Mouse (Mus musculus): ENCODE data around the gene Lsm4. TPM values are rescaled to one million over a fixed set of nuclear protein-coding genes. Genes with fewer than 3 reads are reported as not detected.

Gene Lsm4
- polyA plus RNA-seq, 1 experiment from 2014 or later: 303 TPM

- Histone ChIP-seq H3K9me3 (no peaks in the 10 kb centered on the region), H3K4me2 (replicated peaks) (no peak overlapping the region), H3K9ac (0 out of 2 replicates have a peak overlapping the region, but pooled peaks have one; percentile 1), H3K36me3 (no peaks in the 10 kb centered on the region), H3K4me1 (peaks cover 12% of the 10 kb centered on the region; the same call in 1 of the 2 replicates), H3K27ac (no peak overlapping the region), H3K27me3 (peaks cover 10% of the 10 kb centered on the region; the same call in 1 of the 2 replicates), H3K4me3 (no peak overlapping the region)
- 43% methylated on average over 8 of the region's 8 CpGs for WGBS
- ATAC-seq (ENCODE audit: insufficient number of reproducible peaks, insufficient read depth, low FRiP score, low TSS enrichment): no peak
Measured at GRCm38 (mm10) chr8:70636838-70637237, 36.2 kb upstream of the Lsm4 start.

- Histone ChIP-seq H3K4me3 (no peak overlapping the region), H3K4me2 (replicated peaks) (no peak overlapping the region), H3K4me1 (peaks cover 11% of the 10 kb centered on the region; the same call in 1 of the 2 replicates), H3K27ac (no peak overlapping the region), H3K36me3 (no peaks in the 10 kb centered on the region), H3K9ac (no peak overlapping the region), H3K27me3 (no peaks in the 10 kb centered on the region), H3K9me3 (no peaks in the 10 kb centered on the region)
- 79% methylated on average over 9 of the region's 9 CpGs for WGBS
- ATAC-seq (ENCODE audit: insufficient number of reproducible peaks, insufficient read depth, low FRiP score, low TSS enrichment): no peak
Measured at GRCm38 (mm10) chr8:70638752-70639151, 34.3 kb upstream of the Lsm4 start.

GRCm38 (mm10) chr8:70643019-70643418 lies 30.0 kb upstream of the Lsm4 start:
- no peak overlapping the region for H3K27ac ChIP-seq
- H3K4me2 ChIP-seq (replicated peaks): no peak overlapping the region
- H3K4me1 ChIP-seq: peaks cover 10% of the 10 kb centered on the region

GRCm38 (mm10) chr8:70644065-70644464 lies 29.0 kb upstream of the Lsm4 start:
- H3K36me3 ChIP-seq: no peaks in the 10 kb centered on the region
- H3K9me3 ChIP-seq: no peaks in the 10 kb centered on the region
- no peak overlapping the region for H3K4me3 ChIP-seq
- H3K27me3 ChIP-seq: no peaks in the 10 kb centered on the region
- no peak overlapping the region for H3K27ac ChIP-seq
- H3K9ac ChIP-seq: no peak overlapping the region
- peaks cover 10% of the 10 kb centered on the region for H3K4me1 ChIP-seq
- H3K4me2 ChIP-seq (replicated peaks): no peak overlapping the region
- ATAC-seq (ENCODE audit: insufficient number of reproducible peaks, insufficient read depth, low FRiP score, low TSS enrichment): no peak
- 69% methylated on average over 2 of the region's 2 CpGs for WGBS

More at GRCm38 (mm10) chr8:70643019-70643418, 30.0 kb upstream of the Lsm4 start:
- Histone ChIP-seq H3K9me3 (no peaks in the 10 kb centered on the region), H3K27me3 (no peaks in the 10 kb centered on the region), H3K4me3 (no peak overlapping the region), H3K9ac (no peak overlapping the region), H3K36me3 (no peaks in the 10 kb centered on the region)
- ATAC-seq (ENCODE audit: insufficient number of reproducible peaks, insufficient read depth, low FRiP score, low TSS enrichment): no peak
- whole genome bisulfite sequencing: 72% methylated on average over 3 of the region's 3 CpGs

GRCm38 (mm10) chr8:70645501-70646224 lies 27.4 kb upstream of the Lsm4 start:
- Histone ChIP-seq H3K9me3 (no peaks in the 10 kb centered on the region), H3K4me2 (replicated peaks) (no peak overlapping the region), H3K27me3 (no peaks in the 10 kb centered on the region), H3K9ac (peak overlapping the region; percentile 15; the same call in 1 of the 2 replicates), H3K4me3 (no peak overlapping the region), H3K27ac (no peak overlapping the region), H3K36me3 (peaks cover 9% of the 10 kb centered on the region), H3K4me1 (peaks cover 15% of the 10 kb centered on the region)
- no peak for ATAC-seq (ENCODE audit: insufficient number of reproducible peaks, insufficient read depth, low FRiP score, low TSS enrichment)
- 66% methylated on average over 17 of the region's 17 CpGs for WGBS

- H3K36me3 ChIP-seq: peaks cover 15% of the 10 kb centered on the region
- H3K9ac ChIP-seq: no peak overlapping the region
- H3K4me1 ChIP-seq: peaks cover 15% of the 10 kb centered on the region
- H3K4me2 ChIP-seq (replicated peaks): no peak overlapping the region
- no peak for ATAC-seq (ENCODE audit: insufficient number of reproducible peaks, insufficient read depth, low FRiP score, low TSS enrichment)
- no peaks in the 10 kb centered on the region for H3K9me3 ChIP-seq
- no peaks in the 10 kb centered on the region for H3K27me3 ChIP-seq
- no peak overlapping the region for H3K27ac ChIP-seq
- 78% methylated on average over 6 of the region's 6 CpGs for whole genome bisulfite sequencing
- H3K4me3 ChIP-seq: no peak overlapping the region
Measured at GRCm38 (mm10) chr8:70646369-70646768, 26.7 kb upstream of the Lsm4 start.

- no peak overlapping the region for H3K4me3 ChIP-seq
- H3K9me3 ChIP-seq: no peaks in the 10 kb centered on the region
- no peak overlapping the region for H3K4me2 ChIP-seq (replicated peaks)
- peaks cover 15% of the 10 kb centered on the region for H3K4me1 ChIP-seq
- no peak overlapping the region for H3K27ac ChIP-seq
- H3K9ac ChIP-seq: no peak overlapping the region
- no peaks in the 10 kb centered on the region for H3K27me3 ChIP-seq
- peaks cover 19% of the 10 kb centered on the region for H3K36me3 ChIP-seq
- no peak for ATAC-seq (ENCODE audit: insufficient number of reproducible peaks, insufficient read depth, low FRiP score, low TSS enrichment)
Measured at GRCm38 (mm10) chr8:70646775-70647174, 26.3 kb upstream of the Lsm4 start.

GRCm38 (mm10) chr8:70647343-70648163 lies 25.5 kb upstream of the Lsm4 start:
- peaks cover 15% of the 10 kb centered on the region for H3K4me1 ChIP-seq
- peaks cover 27% of the 10 kb centered on the region for H3K36me3 ChIP-seq
- WGBS: 43% methylated on average over 8 of the region's 8 CpGs
- H3K9ac ChIP-seq: no peak overlapping the region
- no peak overlapping the region for H3K4me2 ChIP-seq (replicated peaks)
- no peaks in the 10 kb centered on the region for H3K27me3 ChIP-seq
- no peak for ATAC-seq (ENCODE audit: insufficient number of reproducible peaks, insufficient read depth, low FRiP score, low TSS enrichment)
- peak overlapping the region; percentile 52 for H3K27ac ChIP-seq
- H3K4me3 ChIP-seq: no peak overlapping the region
- H3K9me3 ChIP-seq: no peaks in the 10 kb centered on the region

- 26% methylated on average over 1 of the region's 1 CpGs for WGBS
Measured at GRCm38 (mm10) chr8:70648164-70648442, 24.9 kb upstream of the Lsm4 start.

GRCm38 (mm10) chr8:70648921-70649320 lies 24.1 kb upstream of the Lsm4 start:
- H3K9me3 ChIP-seq: no peaks in the 10 kb centered on the region
- 64% methylated on average over 3 of the region's 3 CpGs for WGBS
- H3K4me1 ChIP-seq: peaks cover 15% of the 10 kb centered on the region
- no peaks in the 10 kb centered on the region for H3K27me3 ChIP-seq
- ATAC-seq (ENCODE audit: insufficient number of reproducible peaks, insufficient read depth, low FRiP score, low TSS enrichment): no peak
- peaks cover 33% of the 10 kb centered on the region for H3K36me3 ChIP-seq
- peak overlapping the region; percentile 43; the same call in 1 of the 2 replicates for H3K27ac ChIP-seq
- H3K9ac ChIP-seq: no peak overlapping the region
- no peak overlapping the region for H3K4me2 ChIP-seq (replicated peaks)
- no peak overlapping the region for H3K4me3 ChIP-seq

More at GRCm38 (mm10) chr8:70648164-70648442, 24.9 kb upstream of the Lsm4 start:
- Histone ChIP-seq H3K9me3 (no peaks in the 10 kb centered on the region), H3K27me3 (no peaks in the 10 kb centered on the region), H3K4me3 (no peak overlapping the region), H3K27ac (peak overlapping the region; percentile 52; the same call in 1 of the 2 replicates), H3K4me1 (peaks cover 15% of the 10 kb centered on the region), H3K9ac (no peak overlapping the region), H3K36me3 (peaks cover 28% of the 10 kb centered on the region), H3K4me2 (replicated peaks) (no peak overlapping the region)
- ATAC-seq (ENCODE audit: insufficient number of reproducible peaks, insufficient read depth, low FRiP score, low TSS enrichment): no peak

GRCm38 (mm10) chr8:70649324-70649723 lies 23.7 kb upstream of the Lsm4 start:
- no peak overlapping the region for H3K9ac ChIP-seq
- H3K27me3 ChIP-seq: no peaks in the 10 kb centered on the region
- peaks cover 15% of the 10 kb centered on the region for H3K4me1 ChIP-seq
- WGBS: 75% methylated on average over 4 of the region's 4 CpGs
- no peak overlapping the region for H3K4me2 ChIP-seq (replicated peaks)
- 0 out of 2 replicates have a peak overlapping the region, but pooled peaks have one; percentile 43 for H3K27ac ChIP-seq
- peaks cover 33% of the 10 kb centered on the region for H3K36me3 ChIP-seq
- peak; percentile 36; the same call in 1 of the 2 replicates for ATAC-seq (ENCODE audit: insufficient number of reproducible peaks, insufficient read depth, low FRiP score, low TSS enrichment)
- H3K9me3 ChIP-seq: no peaks in the 10 kb centered on the region
- no peak overlapping the region for H3K4me3 ChIP-seq

GRCm38 (mm10) chr8:70650351-70650750 lies 22.7 kb upstream of the Lsm4 start:
- peaks cover 43% of the 10 kb centered on the region for H3K36me3 ChIP-seq
- H3K27ac ChIP-seq: no peak overlapping the region

More at GRCm38 (mm10) chr8:70650351-70650750, 22.7 kb upstream of the Lsm4 start:
- Histone ChIP-seq H3K9me3 (no peaks in the 10 kb centered on the region), H3K27me3 (no peaks in the 10 kb centered on the region), H3K9ac (no peak overlapping the region), H3K4me2 (replicated peaks) (no peak overlapping the region), H3K4me1 (peaks cover 15% of the 10 kb centered on the region), H3K4me3 (no peak overlapping the region)
- ATAC-seq (ENCODE audit: insufficient number of reproducible peaks, insufficient read depth, low FRiP score, low TSS enrichment): no peak
- 95% methylated on average over 17 of the region's 17 CpGs for WGBS
